Mouse (Mus musculus): Measurements from ENCODE around the gene Sit1.

- TF ChIP-seq CTCF (IDR thresholded peaks at IDR 0.05; ENCODE audit: control insufficient read depth, insufficient read depth, low read length) (no peak), POLR2A (IDR thresholded peaks at IDR 0.05; ENCODE audit: borderline replicate concordance, control insufficient read depth, low read depth, low read length) (peak; percentile 53; the same call in 1 of the 2 replicates)
These were observed 16.1 kb upstream of the Sit1 start, which contains the start of gene Arhgef39 for GRCm38 (mm10) chr4:43499407-43500333.
